Comparison of ENCODE assay signal across 7 mouse cellular contexts in the genomic region with DNA sequence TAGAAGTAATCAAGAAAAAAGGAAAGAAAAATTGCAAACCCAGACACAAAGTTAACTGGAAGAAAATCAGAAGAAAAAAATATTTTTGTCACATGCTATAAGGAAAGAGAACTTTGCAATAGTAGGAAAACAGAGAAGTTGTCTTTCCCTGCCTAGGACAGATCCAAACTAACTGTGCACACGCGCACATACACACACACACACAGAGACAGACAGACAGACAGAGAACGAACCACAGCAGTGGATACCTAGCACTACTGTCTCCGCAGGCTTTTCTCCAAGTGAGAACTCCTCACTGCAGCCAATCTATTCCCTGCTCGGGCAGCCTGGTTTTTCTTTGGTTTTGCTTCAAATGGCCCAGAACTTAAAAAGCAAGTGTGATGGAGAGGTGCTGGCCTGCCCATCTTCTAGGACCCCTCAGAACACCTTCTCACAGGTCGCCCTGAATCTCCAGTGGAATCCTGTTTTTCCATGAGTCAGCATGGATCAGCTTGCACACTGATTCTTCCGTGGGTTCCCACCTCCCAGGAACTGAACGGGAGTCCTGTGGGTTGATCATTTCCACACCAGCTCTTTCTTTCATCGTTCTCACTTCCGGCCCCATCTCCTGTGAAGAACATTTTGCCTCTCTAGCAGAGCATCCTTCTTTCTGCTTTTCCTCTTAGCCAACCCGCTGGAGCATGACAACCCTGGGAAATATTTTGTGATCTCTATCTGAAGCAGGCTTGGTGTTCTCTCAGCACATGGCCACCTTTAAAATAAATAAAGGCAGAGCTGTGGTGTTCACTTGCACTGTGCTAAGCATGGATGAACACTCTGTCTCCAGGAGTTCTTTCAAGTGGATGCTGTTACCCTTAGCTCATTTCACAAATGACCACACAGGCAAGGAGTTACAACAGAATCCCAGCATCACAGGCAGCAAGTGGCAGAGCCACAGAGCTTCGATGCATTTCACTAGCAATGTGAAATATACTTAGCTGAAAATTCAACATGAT.
A peak's percentile ranks its signal among the peaks of the same experiment; 100 is the strongest.
DNase-seq lines count a peak whose midpoint lies in the region; ATAC-seq and TF ChIP-seq lines count a peak whose summit lies in the region.

No protein-coding gene starts in this region.

- H3K36me3 ChIP-seq in lung, postnatal 0 days (ENCODE audit: insufficient read depth, low read length), result no peaks in the 10 kb centered on the region
- H3K36me3 ChIP-seq in forebrain, embryonic 15.5 days, result no peaks in the 10 kb centered on the region

- H3K9ac ChIP-seq in lung, postnatal 0 days (replicated peaks; ENCODE audit: low read depth), result no peak overlapping the region
- H3K9ac ChIP-seq in forebrain, embryonic 15.5 days (replicated peaks), result no peak overlapping the region

- H3K4me1 ChIP-seq in lung, postnatal 0 days (ENCODE audit: insufficient read depth, low read depth, low read length), result peaks cover 15% of the 10 kb centered on the region
- H3K4me1 ChIP-seq in forebrain, embryonic 15.5 days, result peaks cover 13% of the 10 kb centered on the region

- peak overlapping the region; percentile 25; the same call in 1 of the 2 replicates for H3K4me2 ChIP-seq in lung, postnatal 0 days (replicated peaks; ENCODE audit: low read depth, low read length)
- H3K4me2 ChIP-seq in forebrain, embryonic 15.5 days (replicated peaks), result no peak overlapping the region

- TF ChIP-seq EP300 in lung, postnatal 0 days (IDR thresholded peaks at IDR 0.05), result peak; percentile 8; the same call in 1 of the 2 replicates

- TF ChIP-seq CTCF in left cerebral cortex, adult 2 months (IDR thresholded peaks at IDR 0.05), result no peak
- TF ChIP-seq CTCF in lung, postnatal 0 days (IDR thresholded peaks at IDR 0.05), result no peak

- intact Hi-C loops in left cerebral cortex, adult 2 months (cut with DNase I), result no loop called here
- intact Hi-C loops in left cerebral cortex, postnatal 36 days (cut with DNase I), result no loop called here

- peak; percentile 16; the same call in 1 of the 2 replicates for ATAC-seq in common myeloid progenitor, adult 5-6 weeks (replicated peaks; ENCODE audit: low read depth, poor library complexity, severe bottlenecking)
- ATAC-seq in lung, postnatal 0 days, result 0 out of 2 replicates have a peak, but pooled peaks have one; percentile 10
- ATAC-seq in forebrain, embryonic 15.5 days (replicated peaks), result no peak

- H3K4me3 ChIP-seq in left cerebral cortex, adult 2 months, result no peak overlapping the region
- no peak overlapping the region for H3K4me3 ChIP-seq in lung, postnatal 0 days (ENCODE audit: low read depth, low read length)
- no peak overlapping the region for H3K4me3 ChIP-seq in forebrain, embryonic 15.5 days

- whole genome bisulfite sequencing in lung, postnatal 0 days, result 69% methylated on average over 12 of the region's 12 CpGs
- 91% methylated on average over 12 of the region's 12 CpGs for WGBS in forebrain, embryonic 15.5 days

- peak overlapping the region; percentile 78 for H3K27ac ChIP-seq in left cerebral cortex, adult 2 months
- H3K27ac ChIP-seq in lung, postnatal 0 days (ENCODE audit: low read length), result peak overlapping the region; percentile 71
- H3K27ac ChIP-seq in forebrain, embryonic 15.5 days (replicated peaks), result no peak overlapping the region

- no peaks in the 10 kb centered on the region for H3K27me3 ChIP-seq in lung, postnatal 0 days (replicated peaks; ENCODE audit: insufficient read depth, low read length)
- no peaks in the 10 kb centered on the region for H3K27me3 ChIP-seq in forebrain, embryonic 15.5 days

- DNase-seq in left cerebral cortex, adult 2 months (ENCODE audit: extremely low spot score in 1 of 2, low spot score in 2 of 2), result no peak
- no peak for DNase-seq in left cerebral cortex, postnatal 36 days (ENCODE audit: low spot score in 2 of 2)
- DNase-seq in MN1 (ENCODE audit: low spot score), result peak; percentile 29
- DNase-seq in lung, postnatal 0 days (ENCODE audit: low spot score), result no peak
- no peak for DNase-seq in right cerebral cortex, adult 2 months (ENCODE audit: low spot score in 2 of 2)

- H3K9me3 ChIP-seq in lung, postnatal 0 days (ENCODE audit: low read length), result no peaks in the 10 kb centered on the region
- no peaks in the 10 kb centered on the region for H3K9me3 ChIP-seq in forebrain, embryonic 15.5 days
